Mouse (Mus musculus) neural tube, embryonic 15.5 days (tissue): ENCODE results near the gene Serpina3c. TPM values are rescaled to one million over a fixed set of nuclear protein-coding genes. Genes with fewer than 3 reads are reported as not detected.

Experiments used
- ATAC-seq: fragments of 200-750 bp; cut with Nextera tagmentation; 2 replicates; pipeline ENCODE4 v1.8.0; 2017; ENCODE audit warnings: mild to moderate bottlenecking, moderate TSS enrichment, moderate library complexity; ENCODE audit not compliant: low FRiP score
- H3K27ac ChIP-seq: fragments of 300-500 bp; sonication (generic); replicated peaks from 2 replicates; pipeline ENCODE4 v1.5.1; 2015; ENCODE audit warnings: mild to moderate bottlenecking, inconsistent platforms
- H3K27me3 ChIP-seq: fragments of 300-500 bp; sonication (generic); replicated peaks from 2 replicates; pipeline ENCODE4 v1.6.1; 2015; ENCODE audit warnings: inconsistent platforms
- H3K36me3 ChIP-seq: fragments of 300-500 bp; sonication (generic); 2 replicates; pipeline ENCODE4 v1.6.1; 2015; ENCODE audit warnings: inconsistent platforms
- H3K4me1 ChIP-seq: fragments of 300-500 bp; sonication (generic); 2 replicates; pipeline ENCODE4 v1.6.1; 2015; ENCODE audit warnings: inconsistent platforms
- H3K4me2 ChIP-seq: fragments of 300-500 bp; sonication (generic); 2 replicates; pipeline ENCODE4 v1.6.1; 2015; ENCODE audit warnings: inconsistent platforms, mild to moderate bottlenecking, moderate library complexity
- H3K4me3 ChIP-seq: fragments of 300-500 bp; sonication (generic); replicated peaks from 2 replicates; pipeline ENCODE4 v1.5.1; 2015; ENCODE audit warnings: mild to moderate bottlenecking, inconsistent platforms
- H3K9ac ChIP-seq: fragments of 300-500 bp; sonication (generic); replicated peaks from 2 replicates; pipeline ENCODE4 v1.6.1; 2015; ENCODE audit warnings: mild to moderate bottlenecking, inconsistent platforms
- H3K9me3 ChIP-seq: fragments of 300-500 bp; sonication (generic); replicated peaks from 2 replicates; pipeline ENCODE4 v1.6.1; 2016; ENCODE audit warnings: inconsistent platforms
- WGBS: fragments of 180-500 bp; shearing (Covaris S2); methylation state at CpG from one replicate; pipeline ENCODE4 v1.1.7; 2015; ENCODE audit warnings: mixed read lengths; 5-methylcytosine and 5-hydroxymethylcytosine counted together
- polyA plus RNA-seq: library from polyadenylated mRNA; unstranded; fragments of >200 nt; fragmentation: Nextera tagmentation; extraction: Ambion mirVana; gene quantifications from 2 replicates; pipeline ENCODE4 v1.2.1, GENCODE M21; 2015

Gene Serpina3c
- polyA plus RNA-seq, 1 experiment from 2014 or later, result not detected

DNA sequence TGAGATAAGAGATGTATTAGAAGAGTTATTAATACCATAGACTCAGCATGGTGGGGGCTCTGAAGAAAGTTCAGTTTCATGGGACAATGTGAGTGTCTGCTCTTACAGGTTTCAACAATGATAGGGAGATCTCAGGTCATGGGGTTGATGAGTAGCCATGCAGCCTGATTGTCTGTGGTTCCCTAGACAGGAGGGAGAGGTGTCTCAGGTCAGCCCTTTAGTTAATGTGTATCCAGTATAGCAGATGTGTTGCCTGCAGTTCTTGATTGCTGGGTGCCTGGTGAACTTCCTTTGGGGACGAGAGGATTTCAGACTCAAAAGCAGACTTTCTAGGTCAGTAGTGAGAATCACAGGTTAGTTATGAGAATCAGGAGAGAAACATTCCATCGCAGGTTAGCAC, 45.2 kb downstream of the Serpina3c start:
- 85% methylated on average over 2 of the region's 2 CpGs for WGBS
- Histone ChIP-seq H3K9me3 (no peaks in the 10 kb centered on the region), H3K4me1 (no peaks in the 10 kb centered on the region), H3K9ac (no peak overlapping the region), H3K36me3 (no peaks in the 10 kb centered on the region), H3K4me3 (no peak overlapping the region), H3K4me2 (no peak overlapping the region), H3K27ac (no peak overlapping the region), H3K27me3 (no peaks in the 10 kb centered on the region)
- ATAC-seq, result no peak

DNA sequence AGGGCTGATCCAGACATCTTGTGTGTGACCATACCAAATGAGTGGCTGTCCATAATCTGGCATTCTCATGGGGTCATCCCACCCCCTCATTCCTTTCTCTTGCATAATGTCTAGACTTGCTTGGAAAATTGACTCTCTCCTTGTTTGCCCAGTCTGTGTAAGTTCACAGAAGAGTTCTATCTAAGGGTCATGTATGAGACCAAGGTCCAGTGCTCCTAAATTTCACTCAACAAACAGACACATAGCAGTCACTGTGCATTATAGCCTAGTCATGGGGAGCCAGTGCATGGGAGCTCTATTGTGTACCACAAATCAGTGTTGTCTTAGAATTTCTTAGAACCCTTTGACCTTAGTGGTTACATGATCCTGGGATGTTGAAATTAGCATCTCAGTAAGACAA, 46.8 kb downstream of the Serpina3c start:
- no peaks in the 10 kb centered on the region for H3K36me3 ChIP-seq
- no peak for ATAC-seq
- H3K9me3 ChIP-seq, result no peaks in the 10 kb centered on the region

GRCm38 (mm10) chr12:104105847-104106246, 47.8 kb downstream of the Serpina3c start:
- no peak overlapping the region for H3K4me2 ChIP-seq
- H3K9ac ChIP-seq, result no peak overlapping the region
- no peaks in the 10 kb centered on the region for H3K4me1 ChIP-seq
- no peaks in the 10 kb centered on the region for H3K36me3 ChIP-seq
- H3K27me3 ChIP-seq, result no peaks in the 10 kb centered on the region
- H3K9me3 ChIP-seq, result no peaks in the 10 kb centered on the region
- no peak overlapping the region for H3K4me3 ChIP-seq
- no peak overlapping the region for H3K27ac ChIP-seq
- ATAC-seq, result no peak

More for the DNA sequence above, 46.8 kb downstream of the Serpina3c start:
- Histone ChIP-seq H3K4me3 (no peak overlapping the region), H3K9ac (no peak overlapping the region), H3K27me3 (no peaks in the 10 kb centered on the region), H3K4me2 (no peak overlapping the region), H3K27ac (no peak overlapping the region), H3K4me1 (no peaks in the 10 kb centered on the region)

DNA sequence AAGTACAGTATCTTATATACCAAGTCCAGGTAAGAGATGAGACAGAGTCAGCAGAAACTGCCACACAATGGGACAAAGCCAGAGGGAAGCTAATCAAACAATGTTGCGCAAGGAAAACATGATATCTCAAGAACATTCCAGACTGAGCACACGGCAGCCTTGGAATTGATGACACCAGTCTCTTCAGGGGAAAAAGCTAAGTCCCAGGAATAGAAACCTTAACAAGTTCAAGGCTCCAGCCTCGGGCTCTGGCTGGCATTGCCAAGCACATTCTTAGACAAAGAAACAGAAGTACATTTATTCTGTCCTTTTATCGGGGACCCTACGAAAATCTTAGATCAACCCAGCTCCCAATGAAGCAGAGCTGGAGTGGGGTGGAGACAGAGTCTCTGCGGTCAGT, 52.9 kb downstream of the Serpina3c start, which contains the start of gene Serpina5:
Gene Serpina5 (plus strand): TSS at position 346 of the 400 bp plus-strand sequence.
- Histone ChIP-seq H3K4me2 (no peak within 1 kb of the TSS), H3K4me3 (no peak within 1 kb of the TSS), H3K36me3 (no peaks in the 10 kb centered on the region), H3K27me3 (no peaks in the 10 kb centered on the region), H3K27ac (no peak within 1 kb of the TSS), H3K9ac (no peak within 1 kb of the TSS), H3K4me1 (no peaks in the 10 kb centered on the region), H3K9me3 (no peaks in the 10 kb centered on the region)
- 95% methylated on average over 6 of the region's 6 CpGs for WGBS
- no peak for ATAC-seq

Other genes with a start within 250 kb of the Serpina3c start
- 0.13 and 2.2 TPM in 2 replicates for gene Serpina1c, start 249.0 kb downstream of the Serpina3c start, polyA plus RNA-seq
- 0.24 and 0.32 TPM in 2 replicates for gene Serpina1e, start 194.9 kb downstream of the Serpina3c start, polyA plus RNA-seq
- not detected in 2 replicates for gene Serpina11, start 163.9 kb downstream of the Serpina3c start, polyA plus RNA-seq
- 0.73 TPM in 1 of 2 replicates, not detected in the other for gene Serpina9, start 140.1 kb downstream of the Serpina3c start, polyA plus RNA-seq
- gene Serpina12, start 109.4 kb downstream of the Serpina3c start, polyA plus RNA-seq, result not detected in 2 replicates
- gene Serpina5, start 52.8 kb downstream of the Serpina3c start, polyA plus RNA-seq, result not detected in 2 replicates
- not detected in 2 replicates for gene Serpina3a, start 41.1 kb downstream of the Serpina3c start, polyA plus RNA-seq
- not detected in 2 replicates for gene Serpina3b, start 25.9 kb downstream of the Serpina3c start, polyA plus RNA-seq
- 0.10 and 0.40 TPM in 2 replicates for gene Serpina3f, start 60.7 kb upstream of the Serpina3c start, polyA plus RNA-seq
- gene Serpina3g, start 82.4 kb upstream of the Serpina3c start, polyA plus RNA-seq, result 3.8 and 17.8 TPM in 2 replicates
- gene Serpina3i, start 109.3 kb upstream of the Serpina3c start, polyA plus RNA-seq, result 0.23 and 4.6 TPM in 2 replicates
- 0.34 TPM in 1 of 2 replicates, not detected in the other for gene Serpina3j, start 160.7 kb upstream of the Serpina3c start, polyA plus RNA-seq
- gene Serpina3k, start 184.6 kb upstream of the Serpina3c start, polyA plus RNA-seq, result not detected in 2 replicates
- gene Serpina3m, start 184.6 kb upstream of the Serpina3c start, polyA plus RNA-seq, result not detected in 2 replicates